Mouse (Mus musculus) induced T-regulatory cell, adult 2 months (primary cell): ENCODE results near the gene Igfbpl1.

Experiments
- DNase-seq: peaks from one replicate; pipeline ENCODE4 v3.0.0-alpha.2; 2012; ENCODE audit warnings: low read depth

Igfbpl1 gene

DNA sequence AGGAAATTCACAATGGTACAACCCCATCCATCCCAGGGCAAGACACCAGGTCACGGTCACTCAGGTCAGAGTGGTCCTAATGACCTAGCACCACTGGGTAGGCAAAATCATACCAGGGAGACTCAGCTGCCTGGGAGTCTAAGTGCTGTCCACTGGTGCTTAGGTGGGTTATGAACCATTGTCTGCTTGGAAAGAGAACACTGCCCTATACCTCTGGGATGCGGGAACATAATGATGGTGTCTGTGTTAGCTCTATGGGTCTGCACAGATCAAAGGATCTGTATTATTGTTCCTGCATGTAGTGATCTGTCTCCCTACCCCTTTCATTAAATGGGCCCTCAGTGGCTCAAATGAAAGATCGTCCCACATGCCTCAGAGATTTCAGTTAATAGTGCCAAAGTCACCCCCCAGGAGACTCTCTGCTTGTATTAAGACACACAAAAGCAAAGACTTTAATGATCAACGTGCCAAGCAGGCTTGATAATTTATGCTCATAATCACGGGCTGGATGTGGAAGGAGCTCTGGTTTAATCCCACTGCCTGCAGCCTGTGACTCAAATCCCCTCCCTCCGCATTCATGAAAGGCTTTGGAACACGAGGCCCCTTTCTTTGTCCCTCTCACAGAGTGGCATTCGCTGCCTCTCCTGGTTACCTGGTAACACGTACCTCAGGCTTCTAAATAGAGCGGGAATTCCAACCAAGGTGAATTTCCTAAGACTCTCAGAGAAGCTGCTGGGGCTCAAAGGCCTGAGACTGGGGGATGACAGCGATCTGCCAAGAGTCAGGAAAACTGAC lies 3.7 kb downstream of the Igfbpl1 start:
- no peak for DNase-seq

DNA sequence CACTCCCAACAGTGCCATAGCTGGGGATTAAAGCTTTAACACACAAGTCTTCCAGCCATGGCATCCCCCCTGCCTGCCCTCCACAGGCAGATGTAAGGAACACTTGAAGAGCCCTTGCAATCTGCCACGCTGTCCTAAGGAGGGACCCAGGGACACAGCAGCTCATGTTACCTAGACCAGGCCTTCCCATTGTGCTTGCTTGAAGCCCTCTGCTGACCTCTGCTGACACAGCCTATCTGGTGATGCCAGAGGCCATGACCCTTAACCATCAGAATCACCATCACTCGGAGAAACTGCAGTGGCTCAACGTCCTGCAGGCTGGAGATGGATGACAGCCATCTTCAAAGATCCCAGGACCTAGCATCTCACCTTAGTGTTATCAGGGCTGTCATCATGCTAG lies 4.7 kb downstream of the Igfbpl1 start:
- DNase-seq = no peak

DNA sequence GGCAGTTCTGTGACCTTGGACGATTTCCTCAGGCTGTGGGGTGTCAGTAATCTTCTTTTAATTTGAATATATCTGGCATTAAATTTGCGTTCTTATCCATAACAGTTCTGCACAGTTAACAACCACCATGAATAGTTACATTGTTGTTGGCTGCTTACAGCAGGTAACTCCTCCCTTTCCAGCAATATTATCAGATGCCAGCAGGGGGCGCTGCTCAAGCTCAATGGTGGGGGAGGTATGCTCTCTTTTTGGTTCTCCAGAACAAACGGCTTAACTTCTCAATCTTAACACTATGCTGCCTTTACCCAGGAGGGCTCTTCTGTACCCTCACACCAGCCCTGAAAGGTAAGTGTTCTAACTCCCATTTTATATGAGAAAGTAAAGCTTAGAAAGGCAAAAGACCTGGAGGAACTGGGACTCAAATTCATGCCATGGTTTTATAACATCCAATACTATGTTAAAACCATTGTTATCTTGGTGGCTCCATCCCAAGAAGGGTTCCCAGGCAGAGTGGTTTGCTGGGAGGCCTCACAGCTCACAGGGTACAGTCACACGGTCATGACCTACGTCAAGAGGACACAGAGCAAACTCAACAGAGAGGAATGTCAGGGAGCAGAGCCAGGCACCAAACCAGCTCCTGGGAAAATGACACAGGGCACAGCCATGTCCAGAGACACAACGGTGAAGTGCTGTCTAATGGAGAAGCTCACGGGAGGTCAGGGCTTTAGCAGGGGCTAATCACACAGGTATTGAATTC lies 6.5 kb downstream of the Igfbpl1 start:
- DNase-seq = peak; percentile 63

DNA sequence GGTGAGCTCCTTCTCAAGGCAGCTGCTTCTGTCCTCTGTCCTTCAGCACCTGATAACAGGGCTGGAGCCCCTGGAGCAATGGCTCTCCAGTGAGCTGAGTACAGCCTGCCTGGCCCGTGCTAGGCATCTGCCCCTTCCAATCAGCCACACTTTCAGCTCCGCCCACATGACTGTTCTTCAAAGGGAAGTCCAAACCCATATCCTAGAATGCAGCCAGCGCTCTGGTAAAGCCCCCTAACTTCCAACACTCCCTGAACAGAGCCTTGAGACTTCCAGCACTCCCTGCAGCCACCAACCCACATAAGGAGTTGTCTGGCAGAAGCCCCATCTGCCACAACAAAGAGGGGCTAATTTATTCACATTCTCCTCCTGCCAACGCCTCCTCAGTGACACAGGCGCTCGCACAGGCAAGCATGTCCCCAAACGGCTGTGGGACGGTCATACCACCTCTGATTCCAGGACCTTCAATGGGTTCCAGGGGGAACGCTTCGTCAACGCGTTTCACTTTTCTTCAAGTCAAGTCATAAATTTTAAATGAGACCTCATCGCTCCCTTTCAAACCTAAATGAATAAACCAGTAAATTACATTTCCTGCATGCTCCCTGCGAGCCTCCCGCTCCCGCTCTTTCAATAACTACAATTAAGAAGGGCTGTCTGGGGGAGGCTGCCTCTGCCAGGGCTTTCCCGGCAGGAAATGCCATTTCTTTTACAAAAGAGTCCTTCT lies 7.4 kb downstream of the Igfbpl1 start:
- DNase-seq = no peak

DNA sequence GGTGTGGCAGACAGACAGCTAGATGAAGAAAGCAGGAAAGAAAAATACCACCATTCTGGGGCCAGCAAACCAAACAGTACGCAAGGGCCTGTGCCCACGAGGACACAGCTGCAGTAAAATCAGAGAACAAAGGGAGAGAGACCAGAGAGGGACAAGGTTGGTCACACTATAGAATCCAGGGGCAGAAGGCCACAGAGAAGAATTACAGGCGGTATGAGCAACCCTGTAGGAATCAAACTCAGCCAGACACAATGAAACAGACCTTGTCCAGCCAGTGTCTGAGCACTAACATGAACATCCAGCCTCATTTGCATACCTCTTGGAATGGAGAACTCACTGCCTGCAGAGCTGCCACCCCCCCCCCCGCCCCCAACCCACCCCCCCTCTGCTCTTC lies 7.9 kb downstream of the Igfbpl1 start:
- no peak for DNase-seq

DNA sequence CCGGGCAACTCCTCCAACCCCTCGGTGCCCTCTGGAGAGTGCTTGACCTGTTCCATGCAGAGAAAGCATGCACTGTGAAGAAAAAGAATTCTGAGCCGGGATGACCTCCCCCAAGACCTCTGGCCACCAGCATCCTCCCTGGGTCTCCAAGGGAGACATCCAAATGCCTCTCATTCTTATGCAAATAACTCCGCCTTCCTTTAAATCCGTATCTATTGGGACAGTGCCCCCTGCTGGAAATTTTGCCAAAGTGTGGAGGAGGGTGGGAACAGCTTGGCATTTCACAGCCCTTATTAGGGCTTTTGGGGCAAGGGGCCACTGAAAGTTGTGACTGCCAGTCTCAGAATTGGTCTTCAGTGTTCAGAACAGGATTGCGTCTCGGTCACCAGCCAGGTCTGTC lies 11.2 kb downstream of the Igfbpl1 start:
- DNase-seq = peak; percentile 35

DNA sequence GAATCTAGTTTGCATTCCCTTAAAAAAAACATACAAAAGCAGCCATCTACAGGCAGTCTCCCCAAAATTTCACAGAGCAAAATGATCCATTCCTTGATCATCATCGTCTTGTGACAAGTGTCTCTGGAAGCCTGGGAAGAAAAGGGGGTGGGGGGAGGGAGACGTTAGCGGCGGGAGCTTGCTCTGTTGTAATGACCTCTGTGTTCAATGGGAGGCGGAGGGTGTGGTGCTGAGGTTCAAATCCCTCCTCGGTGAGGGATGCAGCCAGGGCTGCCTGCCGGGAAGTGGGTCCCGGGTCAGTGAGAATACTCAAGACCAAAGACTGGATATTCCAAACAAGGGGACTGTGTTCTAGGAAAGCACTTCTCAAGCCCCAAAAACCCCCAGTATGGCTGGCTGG lies 15.5 kb downstream of the Igfbpl1 start:
- DNase-seq = no peak

DNA sequence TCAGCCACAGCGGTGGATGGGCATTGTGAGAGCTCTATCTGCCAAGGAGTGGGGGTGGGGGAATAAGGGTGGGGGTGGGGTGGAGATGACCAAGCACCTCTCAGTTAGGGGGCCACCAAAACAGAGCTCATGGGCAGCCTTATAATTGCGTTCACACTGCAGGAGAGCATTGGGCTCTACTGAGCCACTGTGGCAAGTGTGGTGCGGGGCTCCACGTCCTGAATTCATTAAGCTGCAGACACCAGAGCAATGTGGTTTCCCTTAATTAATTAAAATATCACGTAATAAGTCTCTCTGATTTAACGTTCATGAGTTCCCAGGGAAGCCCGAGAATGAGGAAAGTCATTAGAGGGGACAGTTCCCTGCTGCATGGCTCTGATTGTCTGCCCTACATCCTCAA lies 18.7 kb downstream of the Igfbpl1 start:
- no peak for DNase-seq

DNA sequence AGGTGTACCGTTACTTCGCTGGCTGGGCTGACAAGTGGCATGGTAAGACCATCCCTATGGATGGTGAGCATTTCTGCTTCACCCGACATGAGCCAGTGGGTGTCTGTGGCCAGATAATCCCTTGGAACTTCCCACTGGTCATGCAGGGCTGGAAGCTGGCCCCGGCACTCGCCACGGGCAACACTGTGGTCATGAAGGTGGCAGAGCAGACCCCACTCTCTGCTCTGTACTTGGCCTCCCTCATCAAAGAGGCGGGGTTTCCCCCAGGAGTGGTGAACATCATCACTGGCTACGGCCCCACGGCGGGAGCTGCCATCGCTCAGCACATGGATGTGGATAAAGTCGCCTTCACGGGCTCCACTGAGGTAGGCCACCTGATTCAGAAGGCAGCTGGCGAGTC lies 23.8 kb downstream of the Igfbpl1 start:
- no peak for DNase-seq

DNA sequence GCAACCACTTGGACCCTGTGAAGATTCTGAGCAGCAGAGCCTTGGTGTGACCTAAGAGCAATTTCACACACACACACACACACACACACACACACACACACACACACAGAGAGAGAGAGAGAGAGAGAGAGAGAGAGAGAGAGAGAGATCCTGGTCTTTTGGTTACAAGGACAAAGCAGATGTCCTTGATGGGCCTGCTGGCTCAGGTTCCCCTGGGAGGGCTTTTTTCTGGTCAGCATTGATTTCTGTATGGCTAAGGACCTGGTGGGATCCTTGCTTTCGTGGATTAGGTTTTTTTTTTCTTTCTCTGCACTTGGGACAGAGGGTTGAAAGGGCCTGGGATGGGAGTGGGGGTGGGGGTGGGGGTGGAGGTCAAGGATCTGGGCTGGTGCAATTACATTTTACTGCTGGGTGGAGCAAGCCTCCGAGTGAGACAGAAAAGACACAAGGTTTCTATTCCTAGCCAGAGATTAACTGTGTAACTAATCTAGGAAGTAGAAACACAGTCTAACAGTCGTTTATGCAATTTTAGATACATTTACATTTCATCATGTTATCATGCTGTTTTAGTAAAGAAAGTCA lies 26.7 kb downstream of the Igfbpl1 start:
- no peak for DNase-seq

DNA sequence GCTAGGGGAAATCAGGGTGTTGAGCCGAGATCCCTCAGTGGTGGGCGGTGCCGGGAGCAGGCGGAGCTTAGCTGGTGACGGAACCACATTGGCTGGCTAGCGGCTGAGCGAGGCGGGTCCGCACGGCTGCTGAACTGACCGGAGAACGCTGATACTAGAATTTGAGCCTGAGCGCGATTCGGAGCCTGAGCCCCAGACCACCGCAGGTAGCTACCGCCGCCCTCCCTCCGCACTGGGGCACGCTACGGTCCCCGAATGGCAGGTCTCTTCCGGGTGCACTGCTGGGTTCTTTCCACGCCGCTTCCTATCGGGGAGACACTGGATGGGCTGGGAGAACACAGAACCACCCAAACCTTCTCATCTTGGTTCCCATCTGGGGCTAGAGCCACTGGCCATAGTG lies 27.8 kb downstream of the Igfbpl1 start, which contains the start of gene Aldh1b1:
Gene Aldh1b1, plus strand, starts transcription at position 59 of the 400 bp plus-strand sequence.
- peak; percentile 69 for DNase-seq

DNA sequence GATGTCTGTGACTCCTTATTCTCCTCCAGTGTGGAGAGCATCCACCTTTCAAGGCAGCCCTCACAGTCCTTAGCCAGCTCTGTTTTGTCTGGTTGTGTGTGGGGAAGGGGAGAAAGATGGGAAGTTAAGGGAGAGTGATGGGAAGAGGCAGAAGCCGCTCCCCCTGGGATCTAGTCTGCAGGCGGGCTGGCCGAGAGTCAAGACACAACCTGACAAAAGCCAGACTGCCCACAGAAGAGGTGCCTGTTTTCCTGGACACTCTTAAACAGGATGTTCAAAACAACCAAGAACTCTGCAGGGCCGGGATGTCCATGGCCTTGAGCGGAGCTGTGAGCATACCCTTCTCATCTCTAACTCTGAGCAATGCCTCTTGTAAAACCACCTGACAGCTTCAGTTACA lies 30.0 kb downstream of the Igfbpl1 start:
- DNase-seq = no peak

DNA sequence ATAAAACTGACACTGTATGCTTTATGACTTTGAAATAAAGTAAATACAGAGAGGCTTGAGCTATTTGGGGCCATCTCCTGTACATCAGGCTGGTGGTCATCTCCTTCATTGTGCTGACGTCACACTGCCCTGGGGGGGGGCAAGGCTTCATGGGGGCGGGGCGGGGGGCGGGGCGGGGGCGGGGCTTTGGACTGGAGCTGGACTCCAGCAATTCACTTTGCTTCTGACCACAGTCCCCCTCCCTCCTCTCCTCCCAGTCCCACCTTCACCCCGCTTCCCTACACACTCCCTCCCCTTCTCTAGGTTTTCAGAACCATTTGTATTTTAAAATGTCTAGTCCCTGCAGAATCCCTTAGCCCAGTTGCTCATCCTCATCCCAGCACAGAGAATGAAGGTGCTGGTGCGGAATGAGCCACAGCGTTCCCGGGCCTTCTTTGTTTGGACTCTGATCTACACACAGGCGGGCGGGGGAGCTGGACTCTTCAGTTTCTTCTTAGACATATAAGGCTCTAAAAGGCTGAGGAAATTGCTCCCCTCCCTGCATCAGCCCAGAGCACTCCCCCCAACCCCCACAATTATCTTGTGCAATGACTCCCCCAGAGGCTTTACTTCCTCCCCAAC lies 31.4 kb downstream of the Igfbpl1 start:
- no peak for DNase-seq

DNA sequence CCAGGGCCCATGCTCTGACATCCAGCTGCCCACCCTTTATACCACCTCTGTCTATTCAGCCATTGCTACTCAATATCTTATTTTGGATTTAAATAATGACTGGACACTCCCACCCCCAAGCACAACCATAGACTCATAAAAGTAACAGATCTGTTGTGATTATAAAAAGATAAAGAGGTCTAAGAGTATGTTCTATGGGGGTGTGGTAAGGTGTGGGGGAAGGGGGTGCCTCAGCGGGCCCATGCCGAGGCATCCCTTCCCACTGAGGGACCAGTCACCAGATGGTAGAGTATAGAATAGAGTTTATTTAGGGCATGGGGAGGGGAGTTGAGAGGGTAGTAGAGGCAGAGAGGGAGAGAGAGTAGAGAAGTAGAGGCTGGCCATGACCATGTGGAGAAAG lies 36.7 kb downstream of the Igfbpl1 start:
- DNase-seq = no peak

DNA sequence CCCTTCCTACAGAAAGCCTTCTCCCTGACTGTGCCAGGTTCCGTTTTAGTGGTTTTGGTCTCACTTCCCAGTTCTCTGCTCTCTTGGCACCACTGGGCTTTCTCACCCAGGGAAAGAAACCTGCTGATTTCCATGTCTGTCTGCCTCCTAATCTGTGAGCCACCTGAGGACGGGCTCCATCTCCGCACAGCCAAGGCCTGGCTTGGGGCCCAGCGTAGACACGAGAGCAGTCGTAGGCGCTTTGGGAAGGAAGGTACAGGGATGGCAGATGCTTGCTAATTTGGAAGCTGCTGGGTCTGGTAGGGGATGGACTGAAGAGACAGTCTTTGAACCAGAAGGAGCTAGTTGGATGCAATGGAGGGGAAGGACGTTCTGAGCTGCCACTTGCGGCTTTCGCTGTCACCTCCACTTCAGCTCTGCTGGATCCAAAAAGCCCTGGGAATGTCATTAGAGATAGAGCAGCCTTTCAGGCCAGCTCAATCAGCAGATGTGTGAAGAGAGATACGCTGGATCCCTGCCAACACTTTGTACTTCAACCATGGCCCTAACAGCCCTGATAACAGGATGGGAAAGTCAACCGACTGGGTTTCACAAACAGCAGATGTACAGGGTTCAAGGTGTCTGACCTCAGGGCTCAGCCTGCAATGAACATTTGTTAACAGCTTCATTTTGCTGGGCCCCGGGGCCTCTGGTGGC lies 37.3 kb downstream of the Igfbpl1 start:
- DNase-seq = no peak

DNA sequence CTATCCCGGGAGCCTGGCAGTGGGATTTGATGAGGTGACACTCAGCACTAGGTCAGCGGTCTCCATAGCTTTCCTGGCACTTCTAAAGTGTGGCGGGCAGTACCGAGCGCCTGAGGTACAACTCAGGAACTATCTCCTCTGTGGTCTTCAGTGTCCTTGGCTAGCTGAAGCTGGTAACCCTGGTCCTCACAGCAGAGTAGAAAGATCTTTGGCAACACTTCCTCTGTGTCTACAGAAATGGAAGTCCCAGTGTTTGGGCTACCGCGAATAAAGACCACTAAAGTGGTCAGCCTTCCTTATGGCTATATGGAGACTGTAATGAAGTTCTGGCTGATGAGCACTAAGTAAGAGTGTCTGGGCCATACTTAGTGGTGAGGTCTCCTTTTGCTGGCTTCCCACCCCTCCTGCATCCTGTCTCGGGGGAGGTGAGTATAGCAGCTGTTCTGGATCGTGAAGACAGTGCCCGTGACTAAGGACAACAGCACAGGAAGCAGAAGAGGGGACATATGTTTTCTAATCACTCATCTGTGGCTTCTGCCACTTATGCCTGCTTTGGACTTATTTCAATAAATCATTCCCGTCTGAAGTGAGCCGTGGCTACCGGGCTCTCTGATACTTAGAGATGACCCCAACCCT lies 38.2 kb downstream of the Igfbpl1 start:
- no peak for DNase-seq

DNA sequence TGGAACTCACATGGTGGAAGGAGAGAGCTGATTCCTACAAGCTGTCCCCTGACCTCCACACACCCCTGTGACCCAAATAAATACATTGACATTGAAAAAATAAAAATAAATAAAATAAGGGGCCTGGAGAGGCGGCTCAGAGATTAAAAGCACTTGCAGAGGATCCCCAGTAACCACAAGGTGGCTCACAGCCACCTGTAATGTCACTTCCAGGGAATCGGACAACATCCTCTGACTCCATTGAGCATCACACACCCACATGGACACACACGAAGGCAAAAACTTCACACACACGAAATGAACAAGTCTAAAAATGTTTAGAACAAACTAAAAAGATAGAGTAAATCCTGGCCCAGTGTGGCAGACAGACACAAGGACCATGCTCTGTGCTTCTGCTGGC lies 40.0 kb downstream of the Igfbpl1 start:
- no peak for DNase-seq

DNA sequence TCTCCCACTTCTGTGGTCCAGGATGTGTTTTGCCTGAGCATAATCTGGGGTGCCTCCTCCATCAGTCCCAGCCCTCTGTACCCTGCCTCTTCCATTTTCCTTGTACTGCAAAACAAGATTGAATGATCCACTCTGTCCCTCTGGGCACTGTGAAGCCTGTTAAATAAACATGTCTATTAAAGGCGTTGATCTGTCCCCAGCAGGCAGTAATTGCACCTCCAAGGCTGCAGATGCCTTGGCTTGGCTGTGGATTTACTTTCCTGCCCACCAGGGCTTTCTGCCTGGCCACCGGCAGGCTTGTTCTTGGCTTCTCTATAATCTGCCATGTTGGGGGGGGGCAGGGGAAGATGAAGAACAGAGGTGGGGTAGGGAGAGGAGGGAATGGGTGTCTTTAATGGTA lies 40.8 kb downstream of the Igfbpl1 start:
- no peak for DNase-seq

DNA sequence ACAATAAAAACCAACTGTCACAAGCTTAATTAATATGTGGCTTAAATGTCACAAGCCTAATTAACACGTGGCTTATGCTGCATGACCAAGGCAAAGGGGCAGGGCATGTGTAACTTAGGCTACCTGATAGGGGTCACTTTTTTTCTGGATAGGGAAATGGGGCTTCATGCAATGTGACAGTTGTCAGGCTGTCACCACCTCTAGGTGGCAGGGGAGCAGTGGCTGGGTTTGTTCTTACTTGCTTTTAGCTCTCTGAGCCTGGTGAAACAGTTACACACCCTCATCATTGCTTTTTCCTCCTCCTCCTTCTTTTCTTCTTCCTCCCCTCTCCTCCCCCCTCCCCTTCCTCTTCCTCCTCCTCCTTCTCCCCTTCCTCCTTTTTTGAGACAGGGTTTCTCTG lies 43.1 kb downstream of the Igfbpl1 start:
- DNase-seq = no peak

DNA sequence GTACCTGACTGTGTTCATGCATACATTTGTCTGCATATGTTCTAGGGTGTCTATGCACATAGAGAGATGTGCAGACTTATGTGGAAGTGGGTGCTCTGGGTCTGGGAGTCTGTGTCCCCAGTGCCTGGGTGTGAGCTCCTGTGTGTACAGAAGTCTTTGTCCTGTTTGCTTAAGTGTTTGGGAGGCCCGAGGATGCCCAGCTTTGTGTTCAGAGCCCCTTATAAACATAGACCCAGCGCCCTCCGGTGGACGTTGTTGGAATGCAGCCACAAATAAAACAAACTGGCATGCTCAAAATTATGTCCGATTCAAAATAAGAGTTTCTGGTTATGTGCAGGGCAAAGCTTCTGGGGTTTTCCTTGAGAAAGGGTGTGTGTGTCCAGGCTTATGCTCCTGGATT lies 55.1 kb downstream of the Igfbpl1 start:
- peak; percentile 43 for DNase-seq

DNA sequence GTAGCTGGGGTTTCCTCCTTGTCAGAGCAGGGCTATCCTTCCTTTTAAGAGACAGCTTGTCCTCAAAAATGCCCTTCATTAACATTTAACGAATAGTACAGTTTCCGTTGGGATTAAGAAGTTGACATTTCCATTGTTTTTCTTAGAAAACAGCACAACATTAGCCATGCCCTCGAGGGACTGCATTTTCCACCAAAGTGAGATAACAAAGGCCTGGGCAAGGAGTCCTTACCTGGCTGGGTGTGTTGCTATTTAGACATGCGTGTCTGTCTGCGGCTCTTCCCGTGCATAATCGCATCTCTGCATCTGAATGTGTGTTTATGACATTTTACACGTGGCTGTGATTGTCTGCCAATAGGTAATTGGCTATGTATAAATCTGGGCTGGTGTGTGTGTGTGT lies 55.5 kb downstream of the Igfbpl1 start:
- no peak for DNase-seq
